Mouse (Mus musculus) forebrain, postnatal 0 days (tissue): ENCODE measurements around the gene Sarnp. TPM values are rescaled to one million over a fixed set of nuclear protein-coding genes. Genes with fewer than 3 reads are reported as not detected.

Source experiments
- ATAC-seq: fragments of 200-750 bp; cut with Nextera tagmentation; 2 replicates; pipeline ENCODE4 v1.8.0; 2017; ENCODE audit warnings: mild to moderate bottlenecking, moderate library complexity
- DNase-seq: peaks from one replicate; pipeline ENCODE4 v3.0.0-alpha.2; 2015
- H3K27ac ChIP-seq: fragments of 300-500 bp; sonication (generic); 2 replicates; pipeline ENCODE4 v1.5.1; 2014; ENCODE audit warnings: low read depth, mild to moderate bottlenecking, antibody characterized with exemption, low read length, moderate library complexity, mixed read lengths
- H3K27me3 ChIP-seq: fragments of 300-500 bp; sonication (generic); 2 replicates; pipeline ENCODE4 v1.6.1; 2014; ENCODE audit warnings: mild to moderate bottlenecking, low read length, mixed read lengths; ENCODE audit not compliant: insufficient read depth
- H3K36me3 ChIP-seq: fragments of 300-500 bp; sonication (generic); 2 replicates; pipeline ENCODE4 v1.6.1; 2014; ENCODE audit warnings: mild to moderate bottlenecking, moderate library complexity; ENCODE audit not compliant: insufficient read depth
- H3K4me1 ChIP-seq: fragments of 300-500 bp; sonication (generic); 2 replicates; pipeline ENCODE4 v1.6.1; 2014; ENCODE audit warnings: antibody characterized with exemption; ENCODE audit not compliant: insufficient read depth
- H3K4me2 ChIP-seq: fragments of 300-500 bp; sonication (generic); 2 replicates; pipeline ENCODE4 v1.6.1; 2014; ENCODE audit warnings: low read depth, mild to moderate bottlenecking, moderate library complexity
- H3K4me3 ChIP-seq: fragments of 300-500 bp; sonication (generic); 2 replicates; pipeline ENCODE4 v1.5.1; 2014; ENCODE audit warnings: low read depth, low read length, mixed read lengths
- H3K9ac ChIP-seq: fragments of 300-500 bp; sonication (generic); 2 replicates; pipeline ENCODE4 v1.6.1; 2014; ENCODE audit warnings: mild to moderate bottlenecking
- H3K9me3 ChIP-seq: fragments of 300-500 bp; sonication (generic); 2 replicates; pipeline ENCODE4 v1.6.1; 2016; ENCODE audit warnings: low read length
- CTCF ChIP-seq: sonication (generic); IDR thresholded peaks from 2 replicates; pipeline ENCODE4 v1.5.1; 2016; ENCODE audit warnings: antibody characterized with exemption, control low read depth, low read depth
- WGBS: fragments of 180-500 bp; shearing (Covaris S2); extraction: QIAGEN DNeasy Blood & Tissue Kit; methylation state at CpG from one replicate; pipeline ENCODE4 v1.1.7; 2014; 5-methylcytosine and 5-hydroxymethylcytosine counted together
- polyA plus RNA-seq: library from polyadenylated mRNA; unstranded; fragments of >200 nt; fragmentation: Nextera tagmentation; extraction: Ambion mirVana; gene quantifications from 2 replicates; pipeline ENCODE4 v1.2.1, GENCODE M21; 2015
- total RNA-seq: library from RNA; depleted of rRNA; stranded (reverse); fragments of >200 nt; gene quantifications from 2 replicates; pipeline ENCODE4 v1.2.3, GENCODE M21; 2014; rRNA removed

Sarnp gene
- 54.6 and 59.6 TPM in 2 replicates for total RNA-seq
- 146 and 167 TPM in 2 replicates for polyA plus RNA-seq

GRCm38 (mm10) chr10:128817033-128817432, at the start of gene Sarnp:
Gene Sarnp, plus strand, starts transcription at chr10:128817333.
- Histone ChIP-seq H3K36me3 (peaks cover 57% of the 10 kb centered on the region), H3K9ac (no peak within 1 kb of the TSS), H3K4me2 (no peak within 1 kb of the TSS), H3K4me1 (peaks cover 4% of the 10 kb centered on the region; the same call in 1 of the 2 replicates), H3K27me3 (no peaks in the 10 kb centered on the region), H3K27ac (no peak within 1 kb of the TSS), H3K4me3 (no peak within 1 kb of the TSS), H3K9me3 (no peaks in the 10 kb centered on the region)
- DNase-seq (no peak), ATAC-seq (no peak)
- 91% methylated on average over 13 of the region's 13 CpGs for WGBS
- no peak for TF ChIP-seq CTCF

GRCm38 (mm10) chr10:128772895-128773294, 44.2 kb upstream of the Sarnp start:
- no peaks in the 10 kb centered on the region for H3K36me3 ChIP-seq
- no peak overlapping the region for H3K27ac ChIP-seq
- H3K4me2 ChIP-seq = no peak overlapping the region
- no peak overlapping the region for H3K9ac ChIP-seq
- H3K4me1 ChIP-seq = no peaks in the 10 kb centered on the region
- no peak for DNase-seq
- H3K9me3 ChIP-seq = no peaks in the 10 kb centered on the region
- no peak overlapping the region for H3K4me3 ChIP-seq
- no peaks in the 10 kb centered on the region for H3K27me3 ChIP-seq
- TF ChIP-seq CTCF = no peak; the same call in 1 of the 2 replicates
- ATAC-seq = no peak
- 92% methylated on average over 2 of the region's 2 CpGs for WGBS

GRCm38 (mm10) chr10:128773685-128774084, 43.4 kb upstream of the Sarnp start:
- peak; percentile 51 for TF ChIP-seq CTCF
- Histone ChIP-seq H3K4me1 (no peaks in the 10 kb centered on the region), H3K9me3 (no peaks in the 10 kb centered on the region), H3K4me3 (no peak overlapping the region), H3K36me3 (no peaks in the 10 kb centered on the region), H3K9ac (no peak overlapping the region), H3K27me3 (no peaks in the 10 kb centered on the region), H3K27ac (no peak overlapping the region), H3K4me2 (no peak overlapping the region)
- 27% methylated on average over 5 of the region's 5 CpGs for WGBS
- no peak for DNase-seq
- no peak for ATAC-seq

- no peak overlapping the region for H3K4me2 ChIP-seq
- H3K36me3 ChIP-seq = no peaks in the 10 kb centered on the region
- TF ChIP-seq CTCF = no peak
- WGBS = 90% methylated on average over 2 of the region's 2 CpGs
- no peaks in the 10 kb centered on the region for H3K27me3 ChIP-seq
- no peak overlapping the region for H3K27ac ChIP-seq
- H3K9me3 ChIP-seq = 0 out of 2 replicates have a peak, but pooled peaks cover 3% of the 10 kb centered on the region
- ATAC-seq (no peak), DNase-seq (no peak)
- no peaks in the 10 kb centered on the region for H3K4me1 ChIP-seq
- no peak overlapping the region for H3K9ac ChIP-seq
- H3K4me3 ChIP-seq = no peak overlapping the region
Measured at GRCm38 (mm10) chr10:128778441-128778840, 38.7 kb upstream of the Sarnp start.

DNA sequence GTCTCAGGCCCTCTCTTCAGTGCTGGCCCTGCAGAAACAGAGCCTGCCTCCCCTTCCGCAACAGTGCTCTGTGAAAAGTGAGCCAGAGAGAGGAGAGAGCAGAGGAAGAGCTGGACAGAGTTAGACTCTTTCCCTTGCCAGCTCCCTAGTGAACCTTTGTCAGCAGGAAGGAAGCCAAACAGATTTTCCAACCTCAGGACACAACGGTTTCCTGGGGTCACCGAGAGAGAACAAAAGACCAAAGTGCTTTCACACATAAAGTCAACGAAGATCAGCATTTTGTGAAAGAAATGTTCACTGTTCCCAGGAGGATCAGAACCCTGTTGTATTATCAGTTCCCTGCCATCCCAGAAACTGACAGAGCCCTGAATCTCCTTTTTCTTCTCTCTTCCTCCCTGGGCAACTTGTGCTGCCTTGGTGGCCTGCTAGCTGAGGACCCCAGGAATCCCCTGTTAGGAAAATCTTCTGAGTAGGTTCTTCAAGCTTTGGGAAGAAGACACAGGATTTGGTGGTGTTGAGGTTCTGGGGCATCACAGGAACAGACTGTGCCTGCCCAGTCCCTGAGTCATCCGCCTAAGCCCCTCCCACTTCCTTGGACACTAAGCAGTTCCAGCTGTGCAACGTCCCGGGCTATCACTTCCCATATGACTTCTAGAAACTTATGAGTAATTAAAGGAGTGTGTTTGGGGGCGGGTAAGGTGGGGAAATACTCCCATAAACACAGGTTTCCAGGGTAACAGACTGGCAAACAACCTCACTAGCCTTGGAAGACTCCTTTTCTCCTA, 37.9 kb upstream of the Sarnp start:
- H3K27me3 ChIP-seq = no peaks in the 10 kb centered on the region
- 39% methylated on average over 8 of the region's 8 CpGs for WGBS
- no peak for ATAC-seq
- no peak for TF ChIP-seq CTCF
- no peak overlapping the region for H3K4me3 ChIP-seq
- no peaks in the 10 kb centered on the region for H3K4me1 ChIP-seq
- H3K4me2 ChIP-seq = no peak overlapping the region
- H3K36me3 ChIP-seq = no peaks in the 10 kb centered on the region
- H3K9me3 ChIP-seq = peaks cover 3% of the 10 kb centered on the region; the same call in 1 of the 2 replicates
- H3K27ac ChIP-seq = no peak overlapping the region
- no peak for DNase-seq
- no peak overlapping the region for H3K9ac ChIP-seq

GRCm38 (mm10) chr10:128780200-128780599, 36.9 kb upstream of the Sarnp start:
- TF ChIP-seq CTCF = no peak
- ATAC-seq = no peak
- no peak for DNase-seq
- no peak overlapping the region for H3K27ac ChIP-seq
- 95% methylated on average over 1 of the region's 1 CpGs for WGBS
- H3K4me3 ChIP-seq = no peak overlapping the region
- H3K27me3 ChIP-seq = no peaks in the 10 kb centered on the region
- no peak overlapping the region for H3K4me2 ChIP-seq
- H3K9ac ChIP-seq = no peak overlapping the region
- no peaks in the 10 kb centered on the region for H3K4me1 ChIP-seq
- no peaks in the 10 kb centered on the region for H3K36me3 ChIP-seq
- H3K9me3 ChIP-seq = peaks cover 3% of the 10 kb centered on the region; the same call in 1 of the 2 replicates

- H3K4me2 ChIP-seq = no peak within 1 kb of the TSS
- H3K4me3 ChIP-seq = no peak within 1 kb of the TSS
- no peaks in the 10 kb centered on the region for H3K4me1 ChIP-seq
- ATAC-seq (no peak), DNase-seq (no peak)
- H3K27ac ChIP-seq = no peak within 1 kb of the TSS
- no peaks in the 10 kb centered on the region for H3K27me3 ChIP-seq
- no peak within 1 kb of the TSS for H3K9ac ChIP-seq
- WGBS = 67% methylated on average over 7 of the region's 7 CpGs
- no peak for TF ChIP-seq CTCF
- H3K36me3 ChIP-seq = no peaks in the 10 kb centered on the region
- no peaks in the 10 kb centered on the region for H3K9me3 ChIP-seq
Measured at GRCm38 (mm10) chr10:128790398-128791124, 26.6 kb upstream of the Sarnp start, which contains the start of gene Mmp19. Gene Mmp19, plus strand, starts transcription at chr10:128790910.
